Mouse (Mus musculus) layer of hippocampus, postnatal 14 days (tissue): ENCODE results near the gene Pdzrn3. TPM values are rescaled to one million over a fixed set of nuclear protein-coding genes. Genes with fewer than 3 reads are reported as not detected.

ENCODE experiments used
- DNase-seq, 2 experiments: peaks; one replicate each; pipeline ENCODE4 v3.0.0; 2021 to 2022; ENCODE audit warnings: low spot score in 2 of 2, mixed read lengths in 1 of 2
- total RNA-seq, 2 experiments: library from RNA; stranded (reverse); gene quantifications; 2 replicates each; pipeline ENCODE4 v1.2.3; 2021

Gene Pdzrn3
- total RNA-seq, 2 experiments from 2014 or later, result 10.5 to 10.7 TPM

DNA sequence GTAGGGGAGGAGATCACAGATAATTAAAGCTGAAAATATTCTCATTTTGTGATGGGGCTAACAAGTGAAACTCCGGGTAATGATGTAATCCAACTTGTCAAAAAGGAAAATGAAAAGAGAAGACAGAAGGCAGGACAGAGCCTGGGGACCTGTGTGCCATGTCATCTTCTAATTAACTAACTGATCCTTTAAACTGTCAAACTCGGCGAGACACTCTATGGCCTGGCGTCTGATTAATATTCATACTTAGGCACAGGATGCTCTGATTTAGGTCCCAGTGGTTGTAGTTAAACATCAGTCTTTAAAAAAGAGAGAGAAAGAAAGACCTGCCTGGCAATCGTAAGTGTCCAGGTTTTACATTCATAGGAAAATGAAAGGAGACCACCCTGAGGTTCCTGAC, 164.6 kb downstream of the Pdzrn3 start:
- no peak for DNase-seq

DNA sequence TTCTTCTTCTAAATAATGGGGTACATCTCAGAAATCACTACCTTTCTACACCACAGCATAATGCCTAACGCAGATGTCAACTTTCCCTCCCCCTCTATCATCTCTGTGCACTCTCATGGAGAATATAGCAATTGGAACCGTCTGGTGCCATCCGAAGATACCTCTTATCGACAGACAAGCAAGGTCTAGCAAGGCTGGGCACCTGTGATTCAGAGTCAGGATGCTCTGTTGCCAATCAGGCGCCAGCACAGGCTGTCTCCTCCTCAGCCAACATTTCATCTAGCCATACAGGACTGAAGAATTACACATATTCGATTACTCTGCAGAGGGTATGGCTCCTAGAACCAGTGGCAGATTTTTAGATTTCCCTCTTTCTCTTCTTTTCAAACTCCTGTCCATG, 165.6 kb downstream of the Pdzrn3 start:
- DNase-seq, result no peak

DNA sequence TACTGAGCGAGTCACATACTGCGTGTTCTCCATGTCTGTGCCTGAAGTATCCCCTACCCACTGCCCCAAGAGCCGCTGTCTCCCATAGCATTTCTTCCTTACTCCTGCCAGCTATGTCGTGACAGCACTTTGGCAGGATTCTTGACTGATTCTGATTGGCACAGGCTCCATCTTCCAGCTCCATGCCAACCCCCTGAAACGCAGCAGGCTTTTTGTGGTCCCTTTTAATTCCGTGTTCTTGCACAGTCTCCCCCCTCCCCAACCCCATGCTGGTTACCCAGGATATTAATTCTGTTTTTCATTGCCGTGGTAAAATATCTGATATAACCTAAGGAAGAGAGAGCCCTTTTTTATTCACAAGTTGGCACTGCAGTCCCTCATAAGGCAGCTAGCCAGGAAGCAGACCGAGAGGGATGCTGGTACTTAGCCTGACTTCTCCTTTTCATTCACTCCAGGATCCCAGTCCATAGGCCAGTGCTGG, 166.3 kb downstream of the Pdzrn3 start:
- peak; percentile 28 to 57 for DNase-seq

DNA sequence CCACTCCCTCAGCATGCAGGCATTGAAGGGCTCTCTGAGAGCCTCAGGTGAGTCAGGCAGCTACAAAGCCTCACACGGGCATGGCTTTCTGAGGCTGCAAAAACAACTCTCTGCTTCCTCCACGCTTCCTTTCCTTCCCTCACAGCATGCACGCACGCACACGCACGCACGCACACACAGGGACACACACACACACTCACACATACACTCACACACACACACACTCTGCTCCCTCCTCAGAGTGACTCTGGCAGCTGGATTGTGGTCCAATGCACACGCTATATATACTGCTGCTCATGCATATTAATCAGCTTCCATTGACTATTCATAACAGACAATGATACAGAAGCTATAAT, 178.8 kb downstream of the Pdzrn3 start:
- no peak for DNase-seq

DNA sequence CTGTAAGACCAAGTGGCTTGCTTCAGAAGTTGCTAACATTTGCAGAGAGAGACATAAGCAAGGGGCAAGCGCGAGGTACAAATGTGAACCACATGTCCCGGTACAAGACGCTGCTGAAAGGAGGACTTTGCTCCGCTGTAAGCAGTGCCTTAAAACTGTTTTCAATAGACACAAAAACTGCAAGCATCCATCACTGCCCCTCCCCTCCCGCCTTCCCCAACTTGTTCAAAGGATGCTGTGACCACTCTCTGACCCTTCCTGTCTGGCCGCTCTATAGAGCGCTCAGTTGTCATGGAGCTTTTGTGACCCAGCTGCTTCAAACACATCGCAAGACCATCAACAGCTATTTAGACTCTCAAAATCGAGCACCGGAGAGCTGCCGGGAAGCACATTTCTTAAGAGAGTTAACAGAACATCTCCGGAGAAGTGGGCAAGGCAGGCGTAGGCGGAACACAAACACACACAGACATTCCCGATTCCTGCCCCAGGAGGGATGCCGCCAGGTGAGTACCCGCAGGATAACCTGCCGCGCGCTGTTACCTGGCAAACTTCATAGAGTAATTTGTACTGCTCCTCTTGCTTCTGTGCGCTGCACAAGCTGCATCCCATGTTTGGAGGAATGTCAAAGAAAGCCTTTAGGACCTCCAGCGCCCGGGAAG, 179.3 kb downstream of the Pdzrn3 start:
- peak in 1 of 2 experiments; percentile 43 for DNase-seq

DNA sequence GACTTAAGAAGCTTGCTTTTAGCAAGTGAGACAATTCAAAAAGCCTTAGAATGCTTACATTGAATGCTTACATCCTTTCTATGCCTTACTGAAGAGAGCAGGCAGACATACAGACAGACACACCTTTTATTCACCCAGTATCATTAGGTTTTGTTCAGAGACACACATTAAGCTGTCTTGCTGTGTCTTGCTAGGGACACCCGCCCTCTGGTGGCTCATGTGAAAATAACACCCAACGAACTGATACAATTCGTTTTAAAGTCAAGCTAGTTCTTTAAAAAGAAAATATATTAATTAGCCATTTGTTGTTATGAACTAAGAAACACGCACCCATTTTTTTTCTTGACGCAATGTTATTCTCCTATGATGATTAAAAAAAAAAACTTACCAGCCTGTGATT, 180.1 kb downstream of the Pdzrn3 start:
- peak; percentile 81 to 91 for DNase-seq

DNA sequence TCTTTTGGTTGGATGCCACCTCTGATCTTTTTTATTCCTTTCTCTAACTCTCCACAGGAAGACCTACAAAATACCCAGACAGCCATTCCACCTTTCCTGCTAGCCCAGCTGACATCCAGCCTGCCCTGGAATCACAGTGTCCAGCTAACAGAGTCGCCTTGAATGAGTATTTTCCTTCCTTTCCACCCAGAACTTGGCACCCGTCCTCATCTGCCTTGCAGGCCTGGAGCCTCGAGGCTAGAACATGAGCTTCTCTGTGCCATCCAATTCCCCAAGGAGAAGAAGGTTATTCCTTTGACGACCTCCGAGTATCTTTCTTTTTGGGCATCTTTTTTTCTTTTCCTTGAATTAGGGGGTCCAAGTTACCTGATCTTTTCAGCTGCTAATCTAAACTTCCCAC, 181.8 kb downstream of the Pdzrn3 start:
- DNase-seq, result no peak

DNA sequence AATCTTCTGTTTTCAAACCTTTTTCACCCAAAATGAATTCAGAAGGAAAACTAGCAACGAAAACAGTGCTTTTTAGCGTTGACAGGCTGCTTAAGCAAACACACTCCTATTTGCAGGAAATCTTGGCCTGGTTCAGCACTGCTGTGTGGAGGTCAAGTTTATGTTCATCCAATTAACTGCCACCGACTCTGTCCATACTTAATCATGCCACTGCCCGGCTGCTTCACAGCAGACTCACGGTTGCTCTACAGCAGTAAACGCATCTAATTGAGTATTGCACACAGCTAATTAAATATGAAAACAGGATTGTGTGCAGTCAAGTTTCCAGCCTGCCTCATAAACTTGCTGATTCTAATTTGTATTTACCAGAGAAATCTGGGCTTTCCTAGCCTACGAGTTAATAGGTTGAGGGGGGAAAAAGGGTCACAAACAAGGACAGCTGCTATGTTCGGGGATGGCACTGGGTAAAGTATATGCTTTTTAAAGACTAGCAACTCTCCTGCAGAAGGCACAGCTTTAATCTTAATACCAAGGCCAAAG, 183.2 kb downstream of the Pdzrn3 start:
- DNase-seq, result no peak

DNA sequence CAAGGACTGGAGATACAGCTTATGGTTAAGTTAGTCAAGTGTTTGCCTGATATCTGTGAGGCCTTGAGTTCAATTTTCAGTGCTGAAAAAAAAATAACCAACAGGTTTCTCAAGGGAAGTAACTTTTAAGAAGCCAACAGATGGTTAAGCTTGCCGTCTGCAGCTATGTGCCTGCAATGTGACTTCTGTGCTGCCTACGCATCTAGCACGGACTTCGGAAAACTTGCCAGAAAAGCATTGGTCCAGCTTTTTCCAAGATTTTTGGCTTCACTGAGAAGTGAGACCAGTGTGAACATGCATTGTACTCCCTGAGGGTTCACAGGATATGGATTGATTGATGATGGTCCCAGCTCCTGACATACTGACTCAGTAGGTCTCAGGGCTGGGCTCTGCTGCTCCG, 186.1 kb downstream of the Pdzrn3 start:
- no peak for DNase-seq

DNA sequence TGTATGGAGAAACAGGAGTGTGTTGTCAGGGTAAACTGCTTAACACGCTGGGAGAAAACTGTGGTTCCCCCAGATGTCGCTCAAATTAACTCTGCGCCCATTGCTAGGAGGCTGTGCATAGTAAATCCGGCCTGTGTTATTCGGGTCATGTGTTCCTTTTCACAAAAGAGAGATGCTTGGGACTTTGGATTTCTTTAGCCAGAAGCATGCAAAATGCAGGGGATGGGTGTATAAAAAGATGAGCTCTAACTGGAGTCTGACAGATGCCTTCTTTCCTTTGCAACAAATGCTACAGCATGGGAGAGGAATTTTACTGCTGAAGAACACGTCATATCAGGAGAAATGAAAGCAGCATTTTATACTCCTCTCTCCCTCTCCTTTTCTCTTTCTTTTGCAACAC, 190.4 kb downstream of the Pdzrn3 start:
- peak; percentile 37 to 45 for DNase-seq

DNA sequence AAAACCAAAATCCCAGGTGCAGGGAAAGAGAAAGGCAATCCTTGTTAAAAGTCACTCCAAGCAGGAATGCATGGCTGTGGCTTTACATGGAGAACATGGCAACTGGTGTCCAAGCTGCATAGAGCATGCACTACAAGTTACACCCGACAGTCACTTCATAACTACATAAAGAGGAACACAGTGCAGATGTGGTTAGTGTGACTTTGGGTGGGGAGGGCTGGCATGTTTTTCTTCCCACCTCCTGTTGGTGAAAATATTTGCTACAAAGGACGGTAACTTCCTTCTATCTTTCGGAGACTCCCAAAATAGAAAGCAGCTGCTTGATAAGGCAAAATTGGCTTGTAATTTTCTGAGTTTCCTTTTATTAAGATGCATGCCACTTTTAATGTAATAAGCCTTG, 190.8 kb downstream of the Pdzrn3 start:
- no peak for DNase-seq

DNA sequence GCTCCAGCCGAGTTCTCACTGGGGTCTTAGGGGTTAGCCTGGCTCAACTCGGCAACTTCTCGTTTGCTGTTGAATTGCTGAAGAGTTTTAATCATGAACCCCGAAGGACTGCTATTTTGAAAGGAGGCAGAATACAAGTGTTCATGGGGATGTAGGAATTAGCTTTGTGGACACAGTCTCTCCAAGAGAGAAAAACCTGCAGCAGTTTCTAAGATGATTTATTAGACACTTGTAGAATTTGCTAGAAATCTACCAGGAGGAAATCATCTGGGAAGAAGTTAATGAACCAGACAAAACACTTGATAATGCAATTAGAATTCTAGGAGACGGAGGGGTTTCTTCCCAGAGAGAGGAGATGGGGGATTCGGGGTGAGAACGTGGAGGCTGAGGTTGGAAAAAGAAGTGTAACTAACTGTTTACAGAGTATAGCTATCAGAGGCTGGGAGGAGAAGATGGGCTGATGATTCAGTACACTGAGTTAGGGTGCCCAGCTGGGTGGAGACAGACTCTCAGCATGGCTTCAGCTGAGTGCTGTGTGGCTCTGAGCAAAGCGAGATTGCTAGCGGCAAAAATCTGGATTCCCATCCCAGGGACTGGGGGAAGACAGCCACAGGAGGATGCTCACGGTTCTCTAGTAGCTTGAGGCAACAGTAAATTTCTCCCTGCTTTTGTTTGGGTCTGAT, 193.5 kb downstream of the Pdzrn3 start:
- peak; percentile 27 to 35 for DNase-seq

DNA sequence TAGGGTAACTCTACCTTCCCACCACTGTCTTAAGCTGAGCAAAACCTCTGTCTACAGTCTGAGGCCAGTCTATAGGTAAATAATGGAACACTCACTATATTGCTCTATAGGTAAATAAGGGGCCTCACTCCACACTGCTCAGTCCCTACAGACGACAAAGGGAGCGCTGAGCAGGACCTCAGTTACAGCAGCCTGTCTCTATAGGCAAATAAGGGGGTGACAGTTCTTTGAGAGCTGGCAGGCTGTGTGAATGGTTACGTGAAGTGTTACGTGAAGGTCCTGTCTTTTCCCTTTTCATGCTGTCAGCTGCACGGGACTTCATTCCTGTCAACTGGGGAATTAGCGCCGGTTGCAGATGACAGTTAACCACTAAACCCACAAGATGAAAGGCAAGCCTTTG, 207.0 kb downstream of the Pdzrn3 start:
- DNase-seq, result no peak

DNA sequence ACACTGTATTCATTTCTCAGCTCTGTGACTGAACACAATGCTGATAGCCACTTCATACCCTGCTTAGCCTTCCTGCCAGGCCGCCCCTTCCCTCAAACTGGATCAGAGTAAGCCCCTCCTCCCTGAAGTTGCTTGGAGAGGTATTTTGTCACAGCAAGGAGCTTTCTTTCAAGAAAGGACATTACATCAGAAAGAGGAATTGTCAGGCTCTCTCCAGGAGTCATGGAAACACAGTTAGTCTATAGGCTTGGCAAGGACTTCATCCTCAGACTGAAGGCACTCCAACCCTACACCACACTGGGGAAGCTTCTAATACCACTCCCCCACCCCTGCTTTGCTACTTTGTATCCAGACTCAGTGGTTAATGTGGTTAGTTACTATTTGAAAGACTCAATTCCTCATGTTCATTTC, 224.2 kb downstream of the Pdzrn3 start:
- no peak for DNase-seq

DNA sequence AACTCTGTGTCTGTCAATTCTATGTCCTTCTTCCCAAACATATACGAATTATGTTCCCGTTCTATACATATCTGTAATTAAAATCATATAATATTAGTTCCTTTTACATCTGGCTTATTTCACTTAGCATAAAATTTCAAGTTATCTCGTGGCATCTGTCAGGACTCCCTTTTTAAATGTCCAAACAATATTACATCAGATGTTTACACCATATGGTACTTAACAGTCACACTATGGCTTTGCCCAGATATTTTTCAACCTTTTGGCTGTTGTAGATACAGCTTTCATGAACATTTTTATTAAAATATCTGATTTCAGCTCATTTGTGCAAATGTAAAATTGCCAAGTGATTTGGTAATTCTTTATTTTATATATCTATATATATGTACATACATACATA, 242.3 kb downstream of the Pdzrn3 start:
- DNase-seq, result no peak

DNA sequence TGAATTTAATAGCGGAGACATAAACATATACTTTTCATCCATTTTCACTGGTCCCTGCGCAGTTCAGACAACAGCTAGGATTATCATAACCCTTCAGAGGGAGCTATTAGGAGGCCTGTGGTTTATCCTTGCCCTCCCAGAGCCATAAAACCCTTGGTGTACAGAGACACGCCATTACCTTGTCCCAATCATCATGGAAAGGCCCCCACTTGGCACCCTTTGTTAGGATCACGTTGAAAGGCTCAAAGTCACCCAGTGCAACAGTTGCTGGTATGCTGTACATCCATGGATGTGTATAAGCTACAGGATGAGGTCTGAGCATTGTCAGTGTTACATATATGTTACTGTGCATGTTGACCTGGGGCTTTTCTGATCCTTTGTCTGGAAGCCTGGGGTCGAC, 252.3 kb downstream of the Pdzrn3 start:
- DNase-seq, result no peak

DNA sequence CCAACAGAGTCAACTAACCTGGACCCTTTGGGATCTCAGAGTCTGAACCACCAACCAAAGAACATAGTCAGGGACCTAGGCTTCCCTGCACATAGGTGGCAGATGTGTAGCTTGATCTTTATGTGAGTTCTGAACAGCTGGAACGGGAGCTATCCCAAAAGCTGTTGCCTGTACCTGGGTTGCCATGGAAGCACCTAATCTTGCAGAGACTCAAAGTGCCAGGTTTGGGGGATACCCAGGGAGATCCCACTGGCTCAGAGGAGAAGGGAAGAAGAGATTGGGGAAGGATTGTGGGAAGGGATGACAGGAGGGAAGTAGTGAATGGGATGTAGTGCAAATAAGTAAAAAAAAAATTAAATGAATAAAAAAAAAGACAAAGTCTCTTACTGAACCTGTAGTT, 268.7 kb downstream of the Pdzrn3 start:
- no peak for DNase-seq

DNA sequence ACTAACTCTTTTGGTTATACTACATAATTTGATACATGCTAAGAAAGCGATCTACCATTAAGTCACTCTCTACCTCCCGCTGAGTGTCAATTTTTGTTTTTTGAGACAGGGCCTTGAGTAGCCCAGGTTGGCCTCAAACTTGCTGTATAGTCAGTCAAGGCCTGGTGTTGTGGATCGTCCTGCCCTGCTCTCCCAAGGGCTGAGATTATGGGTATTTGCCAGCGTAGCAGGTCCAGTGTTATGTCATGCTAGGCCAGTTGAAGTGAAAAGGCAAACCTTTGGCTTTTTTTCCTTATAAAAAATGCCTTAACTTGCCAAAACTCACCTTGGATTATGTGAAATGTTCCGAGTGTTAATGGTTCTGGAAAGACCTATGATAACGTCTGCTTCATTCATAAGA, 274.2 kb downstream of the Pdzrn3 start:
- DNase-seq, result no peak

DNA sequence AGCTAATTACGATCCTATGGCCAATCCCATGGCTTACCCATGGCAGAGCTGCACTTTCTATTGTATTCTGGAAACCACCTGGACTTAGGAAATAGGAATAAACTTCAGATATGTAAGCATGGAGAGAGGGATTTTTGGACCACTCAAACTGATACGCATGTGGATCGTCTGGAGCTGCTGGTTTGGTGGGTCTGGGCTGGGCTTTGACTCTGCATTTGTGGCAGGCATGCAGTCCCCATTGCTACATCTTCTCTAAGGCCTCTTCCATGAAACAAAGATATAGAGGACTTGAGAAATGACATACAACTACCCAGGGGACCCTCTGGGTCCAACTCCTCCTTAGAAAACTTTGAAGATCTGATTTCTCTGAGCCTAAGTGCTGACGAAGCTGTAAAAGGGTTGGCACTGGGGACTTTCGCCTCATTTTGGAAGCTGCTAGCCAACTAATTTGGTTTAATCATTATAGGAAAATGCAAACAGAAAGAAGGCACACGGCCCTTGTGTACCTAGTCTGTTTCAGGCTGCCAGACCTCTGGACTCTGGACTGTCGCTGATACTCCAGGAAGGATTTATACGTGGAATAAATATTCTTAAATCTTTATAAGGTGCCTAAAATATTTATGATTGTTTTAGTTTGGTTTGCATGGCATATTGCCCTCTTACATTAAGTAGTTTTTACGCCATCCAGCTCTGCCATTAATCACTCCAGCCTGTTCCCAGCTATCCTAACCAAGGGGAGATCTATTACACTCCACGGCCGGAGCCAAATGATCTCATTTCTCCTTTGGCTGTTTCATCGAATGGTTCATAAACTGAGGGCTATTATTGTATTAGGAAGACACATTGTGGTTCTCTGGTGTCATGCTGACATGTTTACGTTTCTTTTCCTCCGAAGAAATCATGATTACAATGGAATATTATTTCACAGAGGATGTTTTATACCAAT, 275.7 kb downstream of the Pdzrn3 start:
- DNase-seq, result no peak
